Mouse (Mus musculus): ENCODE data around the gene Ntn3. TPM values are rescaled to one million over a fixed set of nuclear protein-coding genes. Genes with fewer than 3 reads are reported as not detected.

Gene Ntn3
- polyA plus RNA-seq (2012; rRNA removed) = 0.30 and 0.37 TPM in 2 replicates

GRCm38 (mm10) chr17:24209043-24209915 lies at the start of gene Ntn3:
TSS of gene Ntn3 (minus strand) at chr17:24209531.

DNA sequence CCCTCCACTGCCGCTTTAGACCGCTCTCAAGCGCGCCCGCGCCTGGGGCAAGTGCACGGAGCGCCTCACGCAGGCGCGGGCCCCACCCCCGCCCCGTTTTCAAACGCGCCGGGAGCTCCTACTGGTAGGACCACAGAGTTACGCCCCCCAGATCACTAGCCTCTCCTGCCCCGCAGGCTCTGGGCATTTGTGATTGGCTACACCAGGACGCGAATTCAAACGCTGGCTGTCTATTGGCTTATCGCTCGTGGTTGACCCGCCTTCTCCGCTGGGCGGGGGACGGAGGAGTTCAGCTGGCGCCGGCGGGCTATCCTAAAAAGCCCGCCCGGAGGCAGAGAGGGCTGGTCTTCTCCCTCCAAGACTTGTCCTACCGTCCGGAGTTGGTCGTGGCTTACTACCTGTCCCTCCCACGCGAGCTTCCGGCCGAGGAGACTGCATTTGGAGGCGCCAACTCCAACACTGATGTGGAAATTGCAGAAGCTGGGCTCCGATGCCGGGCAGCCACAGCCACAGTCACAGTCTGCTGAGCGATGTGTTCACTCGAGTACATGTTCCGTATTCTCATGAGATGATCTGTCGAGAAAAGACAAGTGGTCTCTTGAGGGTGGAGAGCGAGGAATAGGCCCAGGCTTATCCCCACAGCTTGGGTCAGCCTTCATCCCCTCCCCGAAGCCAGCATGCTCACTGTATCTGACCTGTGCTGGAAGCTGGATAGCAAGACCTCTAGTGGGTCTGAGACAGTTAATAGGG lies 42.2 kb upstream of the Ntn3 start, which contains the start of gene Ccnf:
Gene Ccnf, minus strand, starts transcription at position 165 of the 750 bp plus-strand sequence.

GRCm38 (mm10) chr17:24220435-24221411 lies 11.4 kb upstream of the Ntn3 start, which contains the start of gene Tedc2:
TSS of gene Tedc2 (minus strand) at chr17:24220851.

GRCm38 (mm10) chr17:24205284-24205888 lies 3.9 kb downstream of the Ntn3 start, which contains the start of gene Tbc1d24:
TSS of gene Tbc1d24 (minus strand) at chr17:24205562.

GRCm38 (mm10) chr17:24169317-24170065 lies 39.8 kb downstream of the Ntn3 start, which contains the start of gene Atp6v0c:
TSS of gene Atp6v0c (minus strand) at chr17:24169702.

DNA sequence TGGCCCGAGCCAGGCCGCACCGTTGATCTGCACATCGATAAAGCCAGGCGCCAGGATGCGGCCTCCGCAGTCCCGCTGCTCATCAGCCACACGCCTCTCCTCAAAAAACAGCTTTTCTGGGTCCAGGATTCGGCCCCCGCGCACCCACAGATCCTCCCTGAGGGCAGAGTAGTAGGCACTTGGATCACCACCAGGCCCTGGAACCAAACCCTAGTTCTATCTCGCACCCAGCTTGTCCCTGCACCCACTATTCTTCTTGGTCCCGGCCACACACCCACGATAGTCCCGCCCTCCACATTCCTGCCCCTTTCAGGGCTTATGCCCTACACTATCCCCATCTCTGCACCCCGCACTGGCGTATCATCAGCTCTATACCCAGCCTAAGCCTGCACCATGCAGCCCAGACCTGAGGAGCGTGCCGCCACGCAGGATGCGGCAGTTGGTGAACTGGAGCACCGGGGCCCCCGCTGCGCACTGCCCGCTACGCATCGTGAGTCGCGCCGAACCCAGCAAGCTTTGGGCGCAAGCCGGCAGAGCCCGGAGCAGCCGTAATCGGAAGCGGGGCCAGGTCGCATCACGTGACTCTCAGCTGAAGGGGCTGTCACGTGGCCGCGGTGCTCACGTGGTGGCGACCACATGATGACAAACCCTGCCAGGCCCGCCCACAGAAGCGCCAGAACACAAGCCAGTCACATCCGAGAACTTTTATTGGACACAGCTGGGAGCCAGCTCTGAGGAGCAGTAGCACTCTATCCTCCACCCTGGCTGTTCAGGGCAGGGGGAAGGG lies 46.0 kb downstream of the Ntn3 start, which contains the start of gene Amdhd2:
Gene Amdhd2, minus strand, starts transcription at position 591 of the 787 bp plus-strand sequence.

Other genes with a start within 250 kb of the Ntn3 start
- gene Prss30, start 229.0 kb downstream of the Ntn3 start, polyA plus RNA-seq (2012; rRNA removed) = 0.14 and 0.16 TPM in 2 replicates
- gene Prss22, start 211.4 kb downstream of the Ntn3 start, polyA plus RNA-seq (2012; rRNA removed) = not detected in 2 replicates
- gene Prss27, start 171.4 kb downstream of the Ntn3 start, polyA plus RNA-seq (2012; rRNA removed) = not detected in 2 replicates
- gene Kctd5, start 136.0 kb downstream of the Ntn3 start, polyA plus RNA-seq (2012; rRNA removed) = 7.4 and 7.8 TPM in 2 replicates
- 8.0 and 9.4 TPM in 2 replicates for gene Pdpk1, start 58.6 kb downstream of the Ntn3 start, polyA plus RNA-seq (2012; rRNA removed)
- 12.7 and 13.7 TPM in 2 replicates for gene Amdhd2, start 45.8 kb downstream of the Ntn3 start, polyA plus RNA-seq (2012; rRNA removed)
- 277 and 289 TPM in 2 replicates for gene Atp6v0c, start 39.8 kb downstream of the Ntn3 start, polyA plus RNA-seq (2012; rRNA removed)
- gene Tbc1d24, start 4.0 kb downstream of the Ntn3 start, polyA plus RNA-seq (2012; rRNA removed) = 13.3 and 13.9 TPM in 2 replicates
- gene Tedc2, start 11.3 kb upstream of the Ntn3 start, polyA plus RNA-seq (2012; rRNA removed) = 13.1 and 15.0 TPM in 2 replicates
- gene Ccnf, start 42.0 kb upstream of the Ntn3 start, polyA plus RNA-seq (2012; rRNA removed) = 17.5 and 18.2 TPM in 2 replicates
- not detected in 2 replicates for gene Abca17, start 141.5 kb upstream of the Ntn3 start, polyA plus RNA-seq (2012; rRNA removed)
- gene Abca3, start 142.4 kb upstream of the Ntn3 start, polyA plus RNA-seq (2012; rRNA removed) = 9.4 and 10.9 TPM in 2 replicates
- gene Rnps1, start 205.0 kb upstream of the Ntn3 start, polyA plus RNA-seq (2012; rRNA removed) = 72.7 and 77.9 TPM in 2 replicates
- gene Eci1, start 217.1 kb upstream of the Ntn3 start, polyA plus RNA-seq (2012; rRNA removed) = 112 and 121 TPM in 2 replicates
- 2.2 and 2.4 TPM in 2 replicates for gene Dnase1l2, start 233.6 kb upstream of the Ntn3 start, polyA plus RNA-seq (2012; rRNA removed)